Mouse (Mus musculus): ENCODE measurements at regions not wholly inside any gene's neighbourhood (a gene's known extent, or its start where the extent isn't known, plus 50 kb on each side); places are given as distances from the start of the nearest gene placed in this dataset.
A peak's percentile ranks its signal among the peaks of the same experiment; 100 is the strongest.

- 0 out of 4 replicates have a peak, but pooled peaks cover 0 to 2% of the 10 kb centered on the region in 2 experiments for H3K4me1 ChIP-seq (ENCODE audit: control insufficient read depth in 1 of 2, insufficient read depth in 2 of 2)
- H3K4me2 ChIP-seq (ENCODE audit: insufficient read depth, low read depth, poor library complexity, severe bottlenecking), result no peak overlapping the region
- H3K9me3 ChIP-seq (replicated peaks; ENCODE audit: low read length), result no peaks in the 10 kb centered on the region
- TF ChIP-seq RCOR1 (conservative IDR thresholded peaks at IDR 0.05; ENCODE audit: low read depth, low read length), result no peak
- dilution Hi-C loops (cut with MboI; ENCODE audit: extremely low pct_ligation_motif_present, extremely low pct_unique_long_range_greater_than_20kb, low sequenced_read_pairs) (no loop called here), in situ Hi-C loops (cut with MboI; ENCODE audit: low pct_ligation_motif_present, low pct_unique_long_range_greater_than_20kb, low sequenced_read_pairs) (no loop called here)
- no peaks in the 10 kb centered on the region for H3K36me3 ChIP-seq (replicated peaks in 1 of 2; ENCODE audit: control insufficient read depth in 1 of 2, insufficient read depth in 1 of 2, low read length in 1 of 2)
- H3K4me3 ChIP-seq (replicated peaks in 1 of 3; ENCODE audit: low read depth in 2 of 3, low read length in 2 of 3, poor library complexity in 1 of 3), result no peak overlapping the region
- no peak for DNase-seq (ENCODE audit: extremely low read depth)
- no peak overlapping the region for H3K27ac ChIP-seq (ENCODE audit: insufficient read depth, low read depth)
- no peaks in the 10 kb centered on the region for H3K79me2 ChIP-seq (replicated peaks; ENCODE audit: control insufficient read depth, extremely low read depth, insufficient read depth, poor library complexity, severe bottlenecking)
- no peaks in the 10 kb centered on the region for H3K27me3 ChIP-seq (replicated peaks)
- no peak overlapping the region for H3K9ac ChIP-seq (ENCODE audit: insufficient read depth, low read depth)
These were observed 357.4 kb upstream of the Nfe2l3 start for GRCm38 (mm10) chr6:51075026-51075425.

GRCm38 (mm10) chr6:51076861-51077768 lies 355.4 kb upstream of the Nfe2l3 start:
- no peaks in the 10 kb centered on the region for H3K27me3 ChIP-seq (replicated peaks)
- peak; percentile 9 for DNase-seq (ENCODE audit: extremely low read depth)
- dilution Hi-C loops (cut with MboI; ENCODE audit: extremely low pct_ligation_motif_present, extremely low pct_unique_long_range_greater_than_20kb, low sequenced_read_pairs), result no loop called here

DNA sequence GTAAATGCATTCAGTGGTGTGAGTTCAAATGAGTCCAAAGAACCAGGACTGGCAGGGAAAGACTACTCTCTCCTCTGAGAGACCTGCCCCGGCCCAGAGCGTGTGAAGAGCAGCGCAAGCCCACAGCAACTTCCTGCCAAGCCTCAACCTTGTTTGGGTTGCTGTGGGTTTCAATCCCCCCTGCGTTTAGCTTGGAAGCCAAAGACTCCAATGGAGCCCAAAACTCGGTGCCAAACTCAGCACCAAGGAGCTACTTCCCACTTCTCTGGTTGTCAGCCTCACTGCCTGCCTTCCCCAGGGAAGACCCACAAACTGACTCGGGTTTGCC lies 354.7 kb upstream of the Nfe2l3 start:
- dilution Hi-C loops (cut with MboI; ENCODE audit: extremely low pct_ligation_motif_present, extremely low pct_unique_long_range_greater_than_20kb, low sequenced_read_pairs) (no loop called here), in situ Hi-C loops (cut with MboI; ENCODE audit: low pct_ligation_motif_present, low pct_unique_long_range_greater_than_20kb, low sequenced_read_pairs) (no loop called here)
- H3K27me3 ChIP-seq (replicated peaks), result no peaks in the 10 kb centered on the region
- no peak for DNase-seq (ENCODE audit: extremely low read depth)
- no peak overlapping the region for H3K4me2 ChIP-seq (ENCODE audit: insufficient read depth, low read depth, poor library complexity, severe bottlenecking)
- no peaks in the 10 kb centered on the region for H3K9me3 ChIP-seq (replicated peaks; ENCODE audit: low read length)
- H3K79me2 ChIP-seq (replicated peaks; ENCODE audit: control insufficient read depth, extremely low read depth, insufficient read depth, poor library complexity, severe bottlenecking), result no peaks in the 10 kb centered on the region
- no peak overlapping the region for H3K9ac ChIP-seq (ENCODE audit: insufficient read depth, low read depth)
- H3K27ac ChIP-seq (ENCODE audit: insufficient read depth, low read depth), result no peak overlapping the region
- no peak overlapping the region for H3K4me3 ChIP-seq (replicated peaks in 1 of 3; ENCODE audit: low read depth in 2 of 3, low read length in 2 of 3, poor library complexity in 1 of 3)
- TF ChIP-seq MEF2A (IDR thresholded peaks at IDR 0.05; ENCODE audit: borderline replicate concordance, low read depth, low read length) (no peak), USF2 (conservative IDR thresholded peaks at IDR 0.05; ENCODE audit: low read depth, low read length) (no peak), CHD2 (IDR thresholded peaks at IDR 0.05; ENCODE audit: low read length) (no peak), JUN (IDR thresholded peaks at IDR 0.05; ENCODE audit: insufficient read depth, low read depth, low read length) (no peak), ZKSCAN1 (IDR thresholded peaks at IDR 0.05; ENCODE audit: borderline replicate concordance, low read depth, low read length) (no peak), KAT2A (IDR thresholded peaks at IDR 0.05; ENCODE audit: insufficient replicate concordance, low read length) (no peak)
- no peaks in the 10 kb centered on the region for H3K36me3 ChIP-seq (replicated peaks in 1 of 2; ENCODE audit: control insufficient read depth in 1 of 2, insufficient read depth in 1 of 2, low read length in 1 of 2)
- H3K4me1 ChIP-seq (ENCODE audit: control insufficient read depth in 1 of 2, insufficient read depth in 2 of 2), result 0 out of 4 replicates have a peak, but pooled peaks cover 0 to 2% of the 10 kb centered on the region in 2 experiments

More at GRCm38 (mm10) chr6:51076861-51077768, 355.4 kb upstream of the Nfe2l3 start:
- H3K79me2 ChIP-seq (replicated peaks; ENCODE audit: control insufficient read depth, extremely low read depth, insufficient read depth, poor library complexity, severe bottlenecking), result no peaks in the 10 kb centered on the region
- TF ChIP-seq POLR2A (IDR thresholded peaks at IDR 0.05; ENCODE audit: low read depth, low read length) (no peak), EP300 (IDR thresholded peaks at IDR 0.05; ENCODE audit: low read length) (peak; percentile 32; the same call in 1 of the 2 replicates), CHD1 (IDR thresholded peaks at IDR 0.05; ENCODE audit: low read depth, low read length) (no peak), JUN (IDR thresholded peaks at IDR 0.05; ENCODE audit: insufficient read depth, low read depth, low read length) (no peak), CTCF (conservative IDR thresholded peaks at IDR 0.05 in 1 of 2, IDR thresholded peaks at IDR 0.05 in 1 of 2; ENCODE audit: low read depth in 2 of 2, low read length in 2 of 2) (no peak), MAX (IDR thresholded peaks at IDR 0.05; ENCODE audit: low read length) (no peak), HCFC1 (IDR thresholded peaks at IDR 0.05; ENCODE audit: low read depth, low read length) (no peak), NELFE (IDR thresholded peaks at IDR 0.05; ENCODE audit: low read depth, low read length) (no peak), POLR2AphosphoS2 (IDR thresholded peaks at IDR 0.05; ENCODE audit: low read depth, low read length) (no peak), BHLHE40 (IDR thresholded peaks at IDR 0.05; ENCODE audit: low read depth, low read length) (no peak), USF1 (IDR thresholded peaks at IDR 0.05; ENCODE audit: low read depth, low read length) (no peak), RAD21 (IDR thresholded peaks at IDR 0.05; ENCODE audit: low read depth, low read length) (no peak), NRF1 (IDR thresholded peaks at IDR 0.05; ENCODE audit: low read depth, low read length) (peak; percentile 33; the same call in 1 of the 2 replicates), CHD2 (IDR thresholded peaks at IDR 0.05; ENCODE audit: low read length) (no peak), IRF4 (IDR thresholded peaks at IDR 0.05; ENCODE audit: low read depth, low read length) (peak; percentile 49; the same call in 1 of the 2 replicates), KAT2A (IDR thresholded peaks at IDR 0.05; ENCODE audit: insufficient replicate concordance, low read length) (no peak), E2F4 (IDR thresholded peaks at IDR 0.05; ENCODE audit: insufficient replicate concordance, low read depth, low read length) (no peak), MEF2A (IDR thresholded peaks at IDR 0.05; ENCODE audit: borderline replicate concordance, low read depth, low read length) (no peak), SMC3 (IDR thresholded peaks at IDR 0.05; ENCODE audit: low read depth, low read length) (no peak), ZKSCAN1 (IDR thresholded peaks at IDR 0.05; ENCODE audit: borderline replicate concordance, low read depth, low read length) (no peak), ETS1 (conservative IDR thresholded peaks at IDR 0.05; ENCODE audit: low read depth, low read length) (no peak), GABPA (IDR thresholded peaks at IDR 0.05; ENCODE audit: insufficient replicate concordance, low read depth, low read length) (no peak)
- H3K4me3 ChIP-seq (replicated peaks in 1 of 3; ENCODE audit: low read depth in 2 of 3, low read length in 2 of 3, poor library complexity in 1 of 3), result no peak overlapping the region
- H3K27ac ChIP-seq (ENCODE audit: insufficient read depth, low read depth), result no peak overlapping the region
- no peak overlapping the region for H3K9ac ChIP-seq (ENCODE audit: insufficient read depth, low read depth)
- in situ Hi-C loops (cut with MboI; ENCODE audit: low pct_ligation_motif_present, low pct_unique_long_range_greater_than_20kb, low sequenced_read_pairs), result no loop called here
- H3K4me1 ChIP-seq (ENCODE audit: control insufficient read depth in 1 of 2, insufficient read depth in 2 of 2), result 0 out of 4 replicates have a peak, but pooled peaks cover 0 to 2% of the 10 kb centered on the region in 2 experiments
- H3K36me3 ChIP-seq (replicated peaks in 1 of 2; ENCODE audit: control insufficient read depth in 1 of 2, insufficient read depth in 1 of 2, low read length in 1 of 2), result no peaks in the 10 kb centered on the region
- H3K9me3 ChIP-seq (replicated peaks; ENCODE audit: low read length), result no peaks in the 10 kb centered on the region
- H3K4me2 ChIP-seq (ENCODE audit: insufficient read depth, low read depth, poor library complexity, severe bottlenecking), result no peak overlapping the region
